In the genomic region with DNA sequence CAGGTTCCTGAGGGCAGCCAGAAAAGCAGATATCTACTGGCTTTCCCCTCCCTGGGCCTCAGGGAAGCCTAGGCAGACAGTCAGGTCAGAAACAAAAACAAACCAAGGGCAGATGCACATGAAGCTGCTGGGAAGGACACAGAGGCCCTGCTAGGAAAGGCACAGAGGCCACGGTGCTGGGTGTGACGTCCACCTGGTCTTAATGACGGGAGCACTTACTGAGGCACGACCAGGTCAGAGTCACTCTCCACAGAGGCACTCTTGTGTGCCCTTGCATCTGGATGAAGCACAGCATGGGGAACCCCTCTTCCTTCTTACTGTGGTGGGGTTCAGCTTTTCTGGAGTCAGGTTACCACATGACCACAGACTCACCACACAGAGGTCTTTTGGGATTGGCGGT, we compare ENCODE assay signal across 15 mouse cellular contexts.
A peak's percentile ranks its signal among the peaks of the same experiment; 100 is the strongest.
DNase-seq lines count a peak whose midpoint lies in the region; ATAC-seq and TF ChIP-seq lines count a peak whose summit lies in the region.
"Had no signal": no experiment of that assay in that cellular context is flagged by ENCODE, and none has a peak within 500 bp of the region (broad histone marks: within the 10 kb centered on the region; RNA-seq: fewer than 3 reads in every experiment).

No protein-coding gene starts in this region.

- H3K27me3 ChIP-seq in heart, embryonic 10.5 days (ENCODE audit: insufficient read depth, poor library complexity, severe bottlenecking), result no peaks in the 10 kb centered on the region
- H3K27me3 ChIP-seq in embryonic facial prominence, embryonic 10.5 days (replicated peaks; ENCODE audit: low read depth, poor library complexity, severe bottlenecking), result 0 out of 2 replicates have a peak, but pooled peaks cover 5% of the 10 kb centered on the region
- H3K27me3 ChIP-seq in kidney, embryonic 14.5 days (ENCODE audit: control insufficient read depth, insufficient read depth, low read length), result no peaks in the 10 kb centered on the region
- H3K27me3 ChIP-seq in limb, embryonic 14.5 days (ENCODE audit: control insufficient read depth, insufficient read depth, low read length), result no peaks in the 10 kb centered on the region
- H3K27me3 ChIP-seq: embryonic facial prominence, embryonic 12.5 days; neural tube, embryonic 13.5 days had no signal

- H3K27ac ChIP-seq in heart, embryonic 10.5 days, result peak overlapping the region; percentile 76
- H3K27ac ChIP-seq in embryonic facial prominence, embryonic 10.5 days (replicated peaks), result peak overlapping the region; percentile 74
- peak overlapping the region; percentile 30 for H3K27ac ChIP-seq in kidney, embryonic 14.5 days (ENCODE audit: low read depth, low read length)
- H3K27ac ChIP-seq in limb, embryonic 14.5 days (replicated peaks; ENCODE audit: low read depth, low read length), result peak overlapping the region; percentile 70
- H3K27ac ChIP-seq: embryonic facial prominence, embryonic 12.5 days; forebrain, embryonic 12.5 days; neural tube, embryonic 13.5 days had no signal

- H3K4me3 ChIP-seq in heart, embryonic 10.5 days, result no peak overlapping the region
- H3K4me3 ChIP-seq in embryonic facial prominence, embryonic 10.5 days, result no peak overlapping the region
- no peak overlapping the region for H3K4me3 ChIP-seq in kidney, embryonic 14.5 days (ENCODE audit: low read length)
- no peak overlapping the region for H3K4me3 ChIP-seq in limb, embryonic 14.5 days (replicated peaks; ENCODE audit: low read length)
- H3K4me3 ChIP-seq: embryonic facial prominence, embryonic 12.5 days; forebrain, embryonic 12.5 days; neural tube, embryonic 13.5 days had no signal

- no peak; the same call in 1 of the 2 replicates for ATAC-seq in kidney, embryonic 14.5 days (ENCODE audit: low FRiP score, low TSS enrichment)
- ATAC-seq in limb, embryonic 14.5 days (ENCODE audit: low FRiP score, low read depth), result no peak

- TF ChIP-seq POLR2A in limb, embryonic 14.5 days (IDR thresholded peaks at IDR 0.05; ENCODE audit: borderline replicate concordance, extremely low read depth, insufficient read depth, insufficient read length), result no peak

- H3K9me3 ChIP-seq in heart, embryonic 10.5 days, result no peaks in the 10 kb centered on the region
- no peaks in the 10 kb centered on the region for H3K9me3 ChIP-seq in embryonic facial prominence, embryonic 10.5 days
- H3K9me3 ChIP-seq in kidney, embryonic 14.5 days (ENCODE audit: control insufficient read depth, low read length), result no peaks in the 10 kb centered on the region
- no peaks in the 10 kb centered on the region for H3K9me3 ChIP-seq in limb, embryonic 14.5 days (ENCODE audit: control insufficient read depth, low read length)
- H3K9me3 ChIP-seq: embryonic facial prominence, embryonic 12.5 days; forebrain, embryonic 12.5 days; neural tube, embryonic 13.5 days had no signal

- H3K36me3 ChIP-seq in heart, embryonic 10.5 days, result no peaks in the 10 kb centered on the region
- H3K36me3 ChIP-seq in embryonic facial prominence, embryonic 10.5 days (replicated peaks), result no peaks in the 10 kb centered on the region
- no peaks in the 10 kb centered on the region for H3K36me3 ChIP-seq in kidney, embryonic 14.5 days (ENCODE audit: control insufficient read depth, insufficient read depth, low read length)
- no peaks in the 10 kb centered on the region for H3K36me3 ChIP-seq in limb, embryonic 14.5 days (ENCODE audit: control insufficient read depth, insufficient read depth, low read length)
- H3K36me3 ChIP-seq: embryonic facial prominence, embryonic 12.5 days; forebrain, embryonic 12.5 days; neural tube, embryonic 13.5 days had no signal

- no peak overlapping the region for H3K9ac ChIP-seq in kidney, embryonic 14.5 days (ENCODE audit: low read depth, low read length)
- no peak overlapping the region for H3K9ac ChIP-seq in limb, embryonic 14.5 days (ENCODE audit: low read depth, low read length, severe bottlenecking)
- H3K9ac ChIP-seq: embryonic facial prominence, embryonic 12.5 days; forebrain, embryonic 12.5 days; lung, embryonic 14.5 days; neural tube, embryonic 13.5 days had no signal

- no peak for DNase-seq in heart, embryonic 10.5 days (ENCODE audit: low spot score)
- DNase-seq in heart, adult 9 months (ENCODE audit: low spot score in 2 of 2), result no peak
- DNase-seq in embryonic facial prominence, embryonic 10.5 days (ENCODE audit: low spot score), result no peak
- DNase-seq in limb, embryonic 14.5 days (ENCODE audit: low spot score), result no peak
- no peak for DNase-seq in thymus, postnatal 14 days
- DNase-seq in urinary bladder, postnatal 25 days (ENCODE audit: low spot score), result no peak
- no peak for DNase-seq in layer of hippocampus, adult 18-20 months (ENCODE audit: low spot score in 2 of 2)
- DNase-seq: cerebellum, adult 8-10 months; heart, adult 18-20 months; lung, embryonic 14.5 days; thymus, postnatal 25 days had no signal

- WGBS in heart, embryonic 10.5 days, result 58% methylated on average over 5 of the region's 5 CpGs
- WGBS in embryonic facial prominence, embryonic 10.5 days, result 45% methylated on average over 5 of the region's 5 CpGs
- 26% methylated on average over 5 of the region's 5 CpGs for WGBS in kidney, embryonic 14.5 days
- 48% methylated on average over 5 of the region's 5 CpGs for WGBS in limb, embryonic 14.5 days

- H3K4me2 ChIP-seq in kidney, embryonic 14.5 days (replicated peaks; ENCODE audit: low read depth, low read length), result no peak overlapping the region
- H3K4me2 ChIP-seq in limb, embryonic 14.5 days (replicated peaks; ENCODE audit: low read depth, low read length, severe bottlenecking), result no peak overlapping the region
- H3K4me2 ChIP-seq: embryonic facial prominence, embryonic 12.5 days; forebrain, embryonic 12.5 days; lung, embryonic 14.5 days; neural tube, embryonic 13.5 days had no signal

- H3K4me1 ChIP-seq in heart, embryonic 10.5 days, result peaks cover 35% of the 10 kb centered on the region
- peaks cover 43% of the 10 kb centered on the region for H3K4me1 ChIP-seq in embryonic facial prominence, embryonic 10.5 days
- peaks cover 35% of the 10 kb centered on the region for H3K4me1 ChIP-seq in kidney, embryonic 14.5 days (ENCODE audit: control insufficient read depth, insufficient read depth, low read length)
- peaks cover 35% of the 10 kb centered on the region for H3K4me1 ChIP-seq in limb, embryonic 14.5 days (ENCODE audit: control insufficient read depth, insufficient read depth, low read length)
- H3K4me1 ChIP-seq: forebrain, embryonic 12.5 days had no signal
